Mouse (Mus musculus) forebrain, embryonic 15.5 days (tissue): ENCODE data around the gene Runx1. TPM values are rescaled to one million over a fixed set of nuclear protein-coding genes. Genes with fewer than 3 reads are reported as not detected.

Source experiments
- ATAC-seq: fragments of 200-750 bp; cut with Nextera tagmentation; replicated peaks from 2 replicates; pipeline ENCODE4 v1.8.0; 2017; ENCODE audit warnings: mild to moderate bottlenecking, moderate TSS enrichment, moderate library complexity
- H3K27ac ChIP-seq: fragments of 300-500 bp; sonication (generic); replicated peaks from 2 replicates; pipeline ENCODE4 v1.5.1; 2015; ENCODE audit warnings: mild to moderate bottlenecking, inconsistent platforms
- H3K27me3 ChIP-seq: fragments of 300-500 bp; sonication (generic); 2 replicates; pipeline ENCODE4 v1.6.1; 2015; ENCODE audit warnings: inconsistent platforms
- H3K36me3 ChIP-seq: fragments of 300-500 bp; sonication (generic); 2 replicates; pipeline ENCODE4 v1.6.1; 2015; ENCODE audit warnings: mild to moderate bottlenecking, inconsistent platforms
- H3K4me1 ChIP-seq: fragments of 300-500 bp; sonication (generic); 2 replicates; pipeline ENCODE4 v1.6.1; 2015; ENCODE audit warnings: inconsistent platforms
- H3K4me2 ChIP-seq: fragments of 300-500 bp; sonication (generic); replicated peaks from 2 replicates; pipeline ENCODE4 v1.6.1; 2015; ENCODE audit warnings: mild to moderate bottlenecking, inconsistent platforms
- H3K4me3 ChIP-seq: fragments of 300-500 bp; sonication (generic); 2 replicates; pipeline ENCODE4 v1.5.1; 2015; ENCODE audit warnings: mild to moderate bottlenecking, inconsistent platforms
- H3K9ac ChIP-seq: fragments of 300-500 bp; sonication (generic); replicated peaks from 2 replicates; pipeline ENCODE4 v1.6.1; 2015; ENCODE audit warnings: mild to moderate bottlenecking, inconsistent platforms
- H3K9me3 ChIP-seq: fragments of 300-500 bp; sonication (generic); 2 replicates; pipeline ENCODE4 v1.6.1; 2016; ENCODE audit warnings: inconsistent platforms
- WGBS: fragments of 180-500 bp; shearing (Covaris S2); methylation state at CpG from one replicate; pipeline ENCODE4 v1.1.7; 2015; ENCODE audit warnings: mixed read lengths; 5-methylcytosine and 5-hydroxymethylcytosine counted together
- polyA plus RNA-seq: library from polyadenylated mRNA; unstranded; fragments of >200 nt; fragmentation: Nextera tagmentation; extraction: Ambion mirVana; gene quantifications from 2 replicates; pipeline ENCODE4 v1.2.1, GENCODE M21; 2015

The Runx1 gene
- polyA plus RNA-seq, 1 experiment from 2014 or later: 0.39 TPM

DNA sequence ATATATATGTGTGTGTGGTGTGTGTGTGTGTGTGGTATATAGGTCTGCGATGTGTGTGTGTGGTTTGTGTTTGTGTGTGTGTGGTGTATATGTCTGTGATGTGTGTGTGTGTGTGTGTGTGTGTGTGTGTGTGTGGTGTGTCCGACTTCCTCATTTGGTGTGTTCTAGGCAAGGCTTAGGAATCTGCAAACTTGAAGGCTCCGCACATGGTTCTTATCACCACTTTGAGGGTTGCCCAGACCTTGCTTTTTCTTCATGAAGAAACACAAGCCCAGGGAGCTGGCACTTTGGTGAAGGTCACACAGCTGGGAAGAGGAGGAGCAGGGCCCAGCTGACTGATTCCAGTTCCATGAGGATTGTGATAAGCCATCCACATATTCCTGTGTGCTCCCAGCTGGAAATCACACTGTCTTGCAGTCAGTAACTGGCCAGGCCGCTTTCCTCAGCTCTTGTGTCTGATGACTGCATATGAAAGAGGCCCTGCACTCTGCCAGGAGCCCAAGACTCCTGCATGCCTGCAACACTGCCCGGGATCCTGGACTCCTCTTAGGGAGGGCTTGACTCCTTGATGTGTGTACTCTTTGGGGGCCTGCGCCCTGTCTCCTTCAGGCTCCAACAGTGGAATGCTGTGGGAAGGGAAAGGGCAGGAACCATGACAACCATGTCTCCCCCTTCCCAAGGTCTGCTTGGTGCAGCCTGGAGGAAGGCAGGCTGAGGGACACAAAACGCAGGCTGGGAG is 246.9 kb downstream of the Runx1 start:
- Histone ChIP-seq H3K27me3 (no peaks in the 10 kb centered on the region), H3K4me3 (no peak overlapping the region), H3K9me3 (no peaks in the 10 kb centered on the region), H3K36me3 (no peaks in the 10 kb centered on the region), H3K4me1 (no peaks in the 10 kb centered on the region), H3K9ac (no peak overlapping the region), H3K4me2 (no peak overlapping the region), H3K27ac (no peak overlapping the region)
- 81% methylated on average over 7 of the region's 7 CpGs for WGBS
- no peak for ATAC-seq

DNA sequence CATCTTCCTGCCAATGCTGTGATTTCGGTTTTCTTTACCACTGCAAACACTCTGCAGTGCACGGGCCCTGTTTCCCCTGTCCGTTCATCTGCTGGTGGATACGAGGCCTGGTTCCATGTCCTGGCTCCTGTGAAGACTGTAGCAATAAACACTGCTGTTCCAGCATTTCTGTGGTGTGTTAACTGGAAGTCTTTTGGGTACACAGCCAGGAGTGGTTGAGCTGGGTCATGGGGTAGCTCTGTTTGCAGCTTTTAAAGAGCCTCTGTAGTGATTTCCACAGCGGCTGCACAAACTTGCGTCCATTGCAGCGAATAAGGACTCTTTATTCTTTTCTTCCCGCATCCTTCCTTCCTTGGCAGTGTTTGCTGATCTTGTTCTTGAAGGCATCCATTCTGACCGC is 248.6 kb downstream of the Runx1 start:
- Histone ChIP-seq H3K4me1 (no peaks in the 10 kb centered on the region), H3K9ac (no peak overlapping the region), H3K9me3 (no peaks in the 10 kb centered on the region), H3K27me3 (no peaks in the 10 kb centered on the region), H3K36me3 (no peaks in the 10 kb centered on the region), H3K4me2 (no peak overlapping the region), H3K4me3 (no peak overlapping the region), H3K27ac (no peak overlapping the region)
- no peak for ATAC-seq
- 89% methylated on average over 9 of the region's 9 CpGs for WGBS

DNA sequence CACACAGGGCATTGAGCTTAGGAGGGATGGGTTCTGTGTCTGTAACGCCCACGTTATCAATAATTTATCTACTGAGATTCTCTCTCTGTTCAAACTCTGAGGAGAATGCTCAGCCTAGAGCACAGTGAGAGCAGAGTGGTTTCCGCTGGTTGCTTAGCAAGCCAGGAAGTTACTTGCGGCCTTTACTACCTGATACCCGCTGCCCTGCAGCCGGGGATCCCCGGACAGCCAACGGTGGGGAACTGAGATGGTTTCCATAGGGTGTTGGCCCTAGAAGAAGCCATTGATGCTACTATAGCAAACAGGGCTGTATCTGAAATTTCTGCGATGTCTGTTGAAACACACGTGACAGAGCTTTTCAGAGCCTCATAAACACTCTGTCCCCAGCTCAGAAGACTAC is 250.2 kb downstream of the Runx1 start:
- no peaks in the 10 kb centered on the region for H3K27me3 ChIP-seq
- H3K4me3 ChIP-seq: no peak overlapping the region
- no peaks in the 10 kb centered on the region for H3K36me3 ChIP-seq
- no peaks in the 10 kb centered on the region for H3K4me1 ChIP-seq
- ATAC-seq: no peak
- H3K4me2 ChIP-seq: no peak overlapping the region
- H3K9me3 ChIP-seq: no peaks in the 10 kb centered on the region
- H3K27ac ChIP-seq: no peak overlapping the region
- 88% methylated on average over 10 of the region's 10 CpGs for WGBS
- no peak overlapping the region for H3K9ac ChIP-seq

DNA sequence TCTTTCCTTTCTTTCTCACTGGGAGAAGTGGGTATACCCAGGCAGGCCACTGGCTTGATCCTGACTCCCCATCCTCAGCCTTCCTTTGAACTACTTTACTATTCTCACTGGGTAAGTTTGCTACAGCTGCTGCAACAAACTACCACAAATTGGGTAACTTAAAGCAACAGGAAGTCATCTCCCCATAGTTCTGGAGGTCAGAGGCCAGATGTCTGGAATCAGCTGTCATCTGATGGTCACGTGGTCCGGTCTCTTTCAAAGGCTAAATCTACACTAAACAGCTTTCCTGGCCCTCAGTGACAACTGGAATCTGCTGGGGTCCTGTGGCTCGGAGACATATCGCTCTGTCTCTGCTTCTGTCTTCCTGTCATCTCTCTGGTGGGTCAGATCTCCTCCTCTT is 252.8 kb downstream of the Runx1 start:
- Histone ChIP-seq H3K27ac (no peak overlapping the region), H3K9ac (no peak overlapping the region), H3K9me3 (no peaks in the 10 kb centered on the region), H3K4me3 (no peak overlapping the region), H3K27me3 (no peaks in the 10 kb centered on the region), H3K36me3 (no peaks in the 10 kb centered on the region), H3K4me1 (no peaks in the 10 kb centered on the region), H3K4me2 (no peak overlapping the region)
- WGBS: 86% methylated on average over 4 of the region's 4 CpGs
- no peak for ATAC-seq

DNA sequence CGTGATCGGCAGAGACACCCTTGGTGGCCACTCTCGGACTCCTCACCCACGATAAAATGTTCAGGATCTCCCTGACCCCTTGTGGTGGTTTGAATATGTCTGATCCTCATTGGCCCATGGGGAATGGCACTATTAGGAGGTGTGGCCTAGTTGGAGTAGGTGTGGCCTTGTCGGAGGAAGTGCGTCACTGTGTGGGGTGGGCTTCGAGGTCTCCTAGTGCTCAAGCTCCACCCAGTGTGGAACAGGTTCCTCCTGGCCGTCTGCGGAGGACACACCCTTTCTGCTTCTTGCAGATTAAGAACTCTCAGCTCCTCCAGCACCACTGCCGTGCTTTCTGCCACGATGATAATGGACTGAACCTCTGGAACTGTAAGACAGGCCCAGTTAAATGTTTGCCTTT is 254.7 kb downstream of the Runx1 start:
- 93% methylated on average over 11 of the region's 11 CpGs for WGBS
- no peaks in the 10 kb centered on the region for H3K9me3 ChIP-seq
- no peaks in the 10 kb centered on the region for H3K4me1 ChIP-seq
- H3K9ac ChIP-seq: no peak overlapping the region
- H3K4me3 ChIP-seq: no peak overlapping the region
- H3K4me2 ChIP-seq: no peak overlapping the region
- H3K27me3 ChIP-seq: no peaks in the 10 kb centered on the region
- no peaks in the 10 kb centered on the region for H3K36me3 ChIP-seq
- ATAC-seq: no peak
- H3K27ac ChIP-seq: no peak overlapping the region

DNA sequence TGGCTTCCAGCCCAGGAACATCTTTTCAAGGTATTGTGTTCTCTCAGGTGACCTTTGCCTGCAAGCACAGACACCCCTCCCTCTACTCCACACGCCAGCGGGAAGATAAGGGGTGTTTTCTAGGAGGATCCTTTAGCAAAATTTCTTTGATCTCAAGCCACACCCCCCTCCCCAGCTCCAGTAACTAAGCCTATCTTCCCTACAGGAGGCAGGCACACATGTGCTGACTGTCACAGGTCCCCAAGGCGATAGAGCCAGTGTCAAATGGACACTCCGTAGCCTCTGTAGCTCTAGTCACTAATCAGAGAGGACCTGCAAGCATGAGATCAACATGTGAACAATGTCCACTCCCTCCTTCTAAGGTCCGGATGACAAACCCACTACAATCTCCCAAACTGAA is 259.8 kb downstream of the Runx1 start:
- Histone ChIP-seq H3K27ac (no peak overlapping the region), H3K27me3 (0 out of 2 replicates have a peak, but pooled peaks cover 10% of the 10 kb centered on the region), H3K4me1 (peaks cover 12% of the 10 kb centered on the region), H3K4me3 (no peak overlapping the region), H3K4me2 (no peak overlapping the region), H3K9me3 (no peaks in the 10 kb centered on the region), H3K9ac (no peak overlapping the region), H3K36me3 (no peaks in the 10 kb centered on the region)
- ATAC-seq: no peak
- WGBS: 33% methylated on average over 5 of the region's 5 CpGs

DNA sequence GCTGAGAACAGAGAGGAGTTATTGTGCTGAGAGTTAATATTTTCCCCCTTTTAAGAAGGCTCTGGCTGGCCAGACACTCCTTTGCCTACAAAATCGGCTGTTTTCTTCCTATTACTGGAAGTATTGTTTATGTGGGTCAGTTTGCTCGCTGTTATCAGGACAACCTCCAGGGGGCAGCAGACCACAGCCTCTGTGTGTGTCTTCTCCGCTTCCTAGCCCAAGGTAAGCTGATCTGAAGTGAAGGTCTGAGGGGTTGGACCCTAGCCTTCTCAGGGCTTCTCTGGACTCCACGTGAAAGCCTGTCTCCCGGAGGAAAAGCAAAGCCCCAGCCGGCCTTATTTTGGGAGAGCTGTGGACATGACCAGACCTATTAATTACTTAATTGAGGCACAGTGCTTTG is 260.2 kb downstream of the Runx1 start:
- WGBS: 3% methylated on average over 6 of the region's 6 CpGs
- Histone ChIP-seq H3K4me3 (no peak overlapping the region), H3K9ac (0 out of 2 replicates have a peak overlapping the region, but pooled peaks have one; percentile 7), H3K4me1 (peaks cover 12% of the 10 kb centered on the region), H3K36me3 (no peaks in the 10 kb centered on the region), H3K9me3 (no peaks in the 10 kb centered on the region), H3K4me2 (peak overlapping the region; percentile 34; the same call in 1 of the 2 replicates), H3K27ac (no peak overlapping the region), H3K27me3 (0 out of 2 replicates have a peak, but pooled peaks cover 10% of the 10 kb centered on the region)
- ATAC-seq: peak; percentile 64

DNA sequence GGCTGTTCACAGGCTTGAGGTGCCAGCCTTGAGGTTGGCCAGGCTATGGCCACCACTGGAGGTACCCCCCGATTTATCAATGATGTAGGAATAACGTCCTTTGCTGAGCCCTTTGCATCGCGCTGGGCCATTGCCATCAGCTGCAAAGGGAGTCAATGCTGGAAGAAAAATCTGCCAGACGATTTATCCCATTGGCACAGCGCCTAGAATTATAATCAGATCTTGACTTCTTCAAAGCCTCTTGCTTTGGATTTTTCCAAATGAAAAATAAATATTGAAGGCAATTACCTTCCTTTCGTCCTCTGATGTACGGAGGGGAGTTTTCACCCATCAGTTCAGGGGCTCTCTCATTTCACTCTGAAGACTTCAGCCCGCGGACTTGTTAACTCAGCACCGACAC is 260.7 kb downstream of the Runx1 start:
- Histone ChIP-seq H3K27ac (no peak overlapping the region), H3K4me3 (no peak overlapping the region), H3K4me1 (peaks cover 12% of the 10 kb centered on the region), H3K27me3 (0 out of 2 replicates have a peak, but pooled peaks cover 10% of the 10 kb centered on the region), H3K9ac (0 out of 2 replicates have a peak overlapping the region, but pooled peaks have one; percentile 7), H3K4me2 (peak overlapping the region; percentile 34; the same call in 1 of the 2 replicates), H3K9me3 (no peaks in the 10 kb centered on the region), H3K36me3 (no peaks in the 10 kb centered on the region)
- 0 out of 2 replicates have a peak, but pooled peaks have one; percentile 13 for ATAC-seq
- WGBS: 50% methylated on average over 11 of the region's 11 CpGs

DNA sequence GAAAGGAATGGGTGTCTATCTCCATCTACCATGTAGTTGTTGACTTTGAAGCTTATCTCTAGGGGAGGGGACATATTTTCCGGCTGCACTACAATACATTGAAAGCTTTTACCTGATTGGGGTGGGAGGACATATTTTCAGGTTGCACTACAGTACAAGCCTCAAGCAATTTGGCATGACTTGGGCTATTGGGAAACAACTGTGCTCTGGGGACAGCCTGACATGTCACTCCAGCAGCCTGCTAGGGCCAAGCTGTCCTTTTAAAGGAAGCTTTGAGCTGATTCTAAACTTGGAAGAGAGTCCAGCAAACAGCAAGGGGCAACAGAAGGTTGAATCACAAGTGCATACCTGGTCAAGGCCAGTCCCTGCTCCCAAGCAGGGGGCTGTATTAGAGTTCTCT is 270.9 kb downstream of the Runx1 start:
- Histone ChIP-seq H3K36me3 (no peaks in the 10 kb centered on the region), H3K27ac (no peak overlapping the region), H3K4me1 (no peaks in the 10 kb centered on the region), H3K27me3 (no peaks in the 10 kb centered on the region), H3K4me2 (no peak overlapping the region), H3K9me3 (no peaks in the 10 kb centered on the region), H3K9ac (no peak overlapping the region), H3K4me3 (no peak overlapping the region)
- no peak for ATAC-seq
- 92% methylated on average over 1 of the region's 1 CpGs for WGBS

DNA sequence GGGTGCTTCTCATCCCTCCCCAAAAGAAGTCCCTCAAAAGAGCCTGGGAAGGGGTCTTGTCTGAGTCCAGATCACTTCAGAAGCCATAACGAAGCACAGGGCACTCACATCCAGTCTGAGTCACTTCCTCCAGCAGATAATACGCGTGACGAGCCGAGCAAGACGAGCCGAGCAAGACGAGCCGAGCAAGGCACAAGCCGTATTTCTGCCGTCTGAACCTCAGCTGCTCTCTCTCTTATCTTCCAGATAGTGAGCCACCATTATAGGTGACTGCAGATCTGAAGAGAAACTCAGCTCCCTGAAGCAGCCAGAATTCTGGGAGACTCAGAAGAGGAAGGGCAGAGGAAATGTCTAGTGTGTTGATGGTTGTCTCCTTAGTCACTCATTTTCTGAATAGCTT is 273.1 kb downstream of the Runx1 start:
- no peak for ATAC-seq
- no peak overlapping the region for H3K4me2 ChIP-seq
- H3K9ac ChIP-seq: no peak overlapping the region
- H3K9me3 ChIP-seq: no peaks in the 10 kb centered on the region
- WGBS: 87% methylated on average over 11 of the region's 11 CpGs
- no peaks in the 10 kb centered on the region for H3K4me1 ChIP-seq
- H3K27me3 ChIP-seq: no peaks in the 10 kb centered on the region
- no peak overlapping the region for H3K4me3 ChIP-seq
- H3K27ac ChIP-seq: no peak overlapping the region
- no peaks in the 10 kb centered on the region for H3K36me3 ChIP-seq

DNA sequence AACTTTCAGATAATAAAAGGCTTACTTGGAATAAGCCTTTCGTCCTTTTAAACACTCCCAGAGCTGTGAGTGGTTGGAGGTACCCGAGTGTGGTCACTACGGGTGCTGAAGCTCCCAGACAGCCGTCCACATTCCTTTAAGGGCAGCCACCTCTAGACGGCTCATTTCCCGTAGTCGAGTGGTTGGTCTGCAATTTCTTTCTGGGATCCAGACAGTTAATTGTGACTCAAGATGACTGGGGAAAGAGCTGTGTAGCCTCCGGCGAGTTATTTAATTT is 273.9 kb downstream of the Runx1 start:
- Histone ChIP-seq H3K9ac (no peak overlapping the region), H3K4me2 (no peak overlapping the region), H3K9me3 (no peaks in the 10 kb centered on the region), H3K4me1 (no peaks in the 10 kb centered on the region), H3K36me3 (no peaks in the 10 kb centered on the region), H3K4me3 (no peak overlapping the region), H3K27ac (no peak overlapping the region), H3K27me3 (no peaks in the 10 kb centered on the region)
- WGBS: 81% methylated on average over 9 of the region's 9 CpGs
- ATAC-seq: no peak
